Mouse (Mus musculus) stomach, embryonic 15.5 days (tissue): ENCODE data around the gene Hist2h2bb. TPM values are rescaled to one million over a fixed set of nuclear protein-coding genes. Genes with fewer than 3 reads are reported as not detected.
"Not testable (repeated sequence)": the region's sequence is repeated elsewhere in the genome, so short reads cannot be mapped to it uniquely, and the experiment has no call there.

Experiments used
- ATAC-seq: fragments of 200-750 bp; cut with Nextera tagmentation; 2 replicates; pipeline ENCODE4 v1.8.0; 2017; ENCODE audit warnings: low read depth, moderate number of reproducible peaks, moderate TSS enrichment; ENCODE audit not compliant: insufficient read depth, low FRiP score
- H3K27ac ChIP-seq: fragments of 300-500 bp; sonication (generic); 2 replicates; pipeline ENCODE4 v1.5.1; 2015; ENCODE audit warnings: mild to moderate bottlenecking, inconsistent platforms
- H3K27me3 ChIP-seq: fragments of 300-500 bp; sonication (generic); replicated peaks from 2 replicates; pipeline ENCODE4 v1.6.1; 2015; ENCODE audit warnings: inconsistent platforms
- H3K36me3 ChIP-seq: fragments of 300-500 bp; sonication (generic); 2 replicates; pipeline ENCODE4 v1.6.1; 2015; ENCODE audit warnings: inconsistent platforms
- H3K4me1 ChIP-seq: fragments of 300-500 bp; sonication (generic); 2 replicates; pipeline ENCODE4 v1.6.1; 2015; ENCODE audit warnings: inconsistent platforms
- H3K4me2 ChIP-seq: fragments of 300-500 bp; sonication (generic); 2 replicates; pipeline ENCODE4 v1.6.1; 2015; ENCODE audit warnings: mild to moderate bottlenecking, inconsistent platforms
- H3K4me3 ChIP-seq: fragments of 300-500 bp; sonication (generic); replicated peaks from 2 replicates; pipeline ENCODE4 v1.5.1; 2015; ENCODE audit warnings: inconsistent platforms
- H3K9ac ChIP-seq: fragments of 300-500 bp; sonication (generic); 2 replicates; pipeline ENCODE4 v1.6.1; 2015; ENCODE audit warnings: inconsistent platforms
- H3K9me3 ChIP-seq: fragments of 300-500 bp; sonication (generic); 2 replicates; pipeline ENCODE4 v1.6.1; 2016; ENCODE audit warnings: inconsistent platforms
- whole genome bisulfite sequencing: fragments of 180-500 bp; shearing (Covaris S2); methylation state at CpG from one replicate; pipeline ENCODE4 v1.1.7; 2015; 5-methylcytosine and 5-hydroxymethylcytosine counted together
- polyA plus RNA-seq: library from polyadenylated mRNA; unstranded; fragments of >200 nt; fragmentation: Nextera tagmentation; extraction: Ambion mirVana; gene quantifications from 2 replicates; pipeline ENCODE4 v1.2.1, GENCODE M21; 2015

Gene Hist2h2bb
- polyA plus RNA-seq, 1 experiment from 2014 or later = 11.2 TPM

DNA sequence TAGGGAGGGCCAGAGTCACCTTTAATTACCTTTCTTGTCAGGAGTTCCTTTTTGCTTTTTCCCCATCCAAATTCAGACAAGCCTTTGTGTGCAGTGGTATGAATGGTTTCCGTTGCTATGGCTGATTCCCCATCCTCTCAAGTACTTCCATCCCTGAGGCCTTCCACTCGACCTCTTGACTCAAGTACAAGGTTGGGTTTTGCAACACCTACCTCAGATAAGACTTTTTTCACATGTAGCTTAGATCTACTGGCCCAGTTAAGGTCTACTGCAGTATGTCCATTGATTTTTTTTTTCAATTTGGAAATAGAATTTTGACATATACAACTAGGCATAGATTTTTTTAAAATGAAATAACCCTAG is 37.8 kb upstream of the Hist2h2bb start:
- Histone ChIP-seq H3K4me3 (no peak overlapping the region), H3K36me3 (no peaks in the 10 kb centered on the region), H3K9ac (no peak overlapping the region), H3K4me1 (peaks cover under 1% of the 10 kb centered on the region), H3K27ac (no peak overlapping the region), H3K4me2 (no peak overlapping the region), H3K9me3 (no peaks in the 10 kb centered on the region), H3K27me3 (no peaks in the 10 kb centered on the region)
- WGBS = 61% methylated on average over 2 of the region's 2 CpGs
- ATAC-seq = no peak

DNA sequence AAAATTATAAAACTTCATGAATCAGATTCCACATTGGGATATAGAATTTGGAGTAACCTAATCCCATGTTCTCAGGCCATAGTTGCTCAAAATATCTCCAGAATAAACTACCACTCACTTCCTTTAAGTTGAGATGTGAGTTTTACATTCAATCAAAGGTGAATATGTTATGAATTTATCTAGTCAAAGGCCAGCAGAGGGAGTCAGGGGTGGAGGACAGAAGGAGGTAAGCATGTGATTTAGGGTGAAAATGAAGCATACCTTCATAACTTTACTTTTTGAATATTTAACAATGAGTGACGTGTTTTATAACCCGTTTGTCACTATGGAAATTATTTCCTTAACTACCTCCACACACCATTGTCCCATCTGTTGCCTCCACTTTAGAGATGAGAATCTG is 34.6 kb upstream of the Hist2h2bb start:
- Histone ChIP-seq H3K4me3 (no peak overlapping the region), H3K4me1 (peaks cover 8% of the 10 kb centered on the region), H3K36me3 (no peaks in the 10 kb centered on the region), H3K4me2 (no peak overlapping the region), H3K9me3 (no peaks in the 10 kb centered on the region), H3K27me3 (no peaks in the 10 kb centered on the region), H3K9ac (no peak overlapping the region), H3K27ac (no peak overlapping the region)
- 87% methylated on average over 2 of the region's 2 CpGs for WGBS
- ATAC-seq = no peak

DNA sequence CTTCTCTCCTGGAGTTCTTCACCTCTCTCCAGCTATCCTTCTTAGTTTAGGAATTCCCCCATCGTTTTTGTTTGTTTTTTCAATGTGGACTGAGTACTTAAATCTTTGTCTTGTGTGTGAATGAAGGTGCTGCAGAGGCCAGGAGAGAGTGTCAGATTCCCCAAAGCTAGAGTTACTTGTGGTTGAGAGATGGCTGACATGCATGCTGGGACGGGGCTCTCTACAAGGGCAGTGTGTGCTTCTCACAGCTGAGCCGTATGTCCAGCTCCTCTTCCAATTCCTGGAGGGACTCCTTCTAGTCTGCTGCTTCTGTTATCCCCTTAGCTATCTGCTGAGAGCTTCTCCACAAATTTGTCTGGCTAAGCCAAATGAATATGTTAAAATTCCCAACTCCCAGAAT is 33.7 kb upstream of the Hist2h2bb start:
- 58% methylated on average over 3 of the region's 3 CpGs for WGBS
- ATAC-seq = no peak
- Histone ChIP-seq H3K4me2 (no peak overlapping the region), H3K36me3 (no peaks in the 10 kb centered on the region), H3K4me1 (peaks cover 8% of the 10 kb centered on the region), H3K4me3 (no peak overlapping the region), H3K9me3 (no peaks in the 10 kb centered on the region), H3K9ac (no peak overlapping the region), H3K27me3 (no peaks in the 10 kb centered on the region), H3K27ac (no peak overlapping the region)

DNA sequence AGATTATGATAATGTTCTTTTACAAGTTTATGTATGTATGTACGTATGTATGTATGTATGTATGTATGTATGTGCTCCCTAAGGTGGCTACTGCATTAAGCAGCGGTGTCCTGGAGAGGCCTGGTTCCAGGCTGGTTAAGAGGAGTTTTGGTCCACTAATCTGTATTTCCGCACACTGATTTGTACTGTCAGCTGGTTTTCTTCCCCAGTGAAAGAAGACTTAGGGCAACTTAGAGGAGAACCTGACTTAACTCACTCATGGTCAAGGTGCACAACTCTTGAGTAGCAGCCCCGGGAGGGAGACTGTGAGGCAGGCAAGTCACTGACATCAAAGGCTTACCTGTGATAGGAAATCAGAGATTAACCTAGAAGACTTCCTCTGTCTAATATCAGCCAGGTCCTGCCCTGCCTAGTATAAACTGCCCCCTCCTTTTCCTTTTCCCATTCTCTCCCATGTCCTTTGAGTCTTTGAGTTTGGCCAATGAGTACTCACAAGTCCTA is 32.7 kb upstream of the Hist2h2bb start:
- Histone ChIP-seq H3K4me1 (peaks cover 8% of the 10 kb centered on the region), H3K36me3 (no peaks in the 10 kb centered on the region), H3K27ac (peak overlapping the region; percentile 76), H3K9ac (peak overlapping the region; percentile 52; the same call in 1 of the 2 replicates), H3K4me3 (peak overlapping the region; percentile 44), H3K9me3 (no peaks in the 10 kb centered on the region), H3K4me2 (peak overlapping the region; percentile 54), H3K27me3 (no peaks in the 10 kb centered on the region)
- 69% methylated on average over 4 of the region's 4 CpGs for WGBS
- ATAC-seq = no peak

GRCm38 (mm10) chr3:96237335-96237903 is 32.1 kb upstream of the Hist2h2bb start:
- Histone ChIP-seq H3K36me3 (no peaks in the 10 kb centered on the region), H3K9me3 (no peaks in the 10 kb centered on the region), H3K4me3 (peak overlapping the region; percentile 44), H3K27ac (peak overlapping the region; percentile 76), H3K9ac (peak overlapping the region; percentile 52), H3K4me1 (peaks cover 8% of the 10 kb centered on the region), H3K4me2 (peak overlapping the region; percentile 54), H3K27me3 (no peaks in the 10 kb centered on the region)
- WGBS = 16% methylated on average over 7 of the region's 7 CpGs
- no peak for ATAC-seq

DNA sequence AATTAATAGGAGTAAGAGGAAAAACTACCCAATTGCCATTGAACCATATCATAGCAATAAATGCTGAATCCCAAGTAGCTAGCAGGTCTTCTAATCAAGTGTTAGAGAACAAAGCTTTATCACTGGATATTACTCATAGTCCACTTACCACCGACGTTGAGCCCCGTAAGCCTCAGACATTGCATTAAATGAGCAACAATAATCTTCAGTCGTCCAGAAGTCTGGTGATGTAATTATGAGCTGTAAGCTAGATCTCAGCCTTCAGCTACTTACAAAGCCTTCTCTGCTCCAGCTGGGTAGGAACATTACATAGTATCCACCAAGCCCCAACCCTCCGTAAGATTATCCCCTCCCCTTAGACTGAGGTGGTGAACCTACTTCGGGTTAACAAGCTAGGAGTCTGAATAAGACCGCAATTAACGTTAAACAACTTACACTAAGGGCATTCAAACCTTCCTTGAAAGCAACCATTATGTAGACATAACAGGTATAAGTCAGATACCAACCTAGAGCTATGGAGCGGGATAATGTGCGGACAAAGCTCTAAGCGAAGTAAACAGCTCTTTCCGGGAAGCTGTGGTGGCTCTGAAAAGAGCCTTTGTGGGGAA is 31.5 kb upstream of the Hist2h2bb start:
- Histone ChIP-seq H3K4me2 (peak overlapping the region; percentile 54), H3K4me1 (peaks cover 8% of the 10 kb centered on the region), H3K27me3 (no peaks in the 10 kb centered on the region), H3K9me3 (no peaks in the 10 kb centered on the region), H3K9ac (peak overlapping the region; percentile 52), H3K27ac (peak overlapping the region; percentile 76), H3K36me3 (no peaks in the 10 kb centered on the region), H3K4me3 (peak overlapping the region; percentile 44)
- WGBS = under 1% methylated on average over 12 of the region's 12 CpGs
- ATAC-seq = no peak

GRCm38 (mm10) chr3:96238954-96239793 is 30.4 kb upstream of the Hist2h2bb start, which contains the start of gene Hist2h3c2:
Gene Hist2h3c2 (minus strand): TSS chr3:96239127.
- H3K36me3 ChIP-seq, H3K9me3 ChIP-seq, H3K27me3 ChIP-seq: not testable (repeated sequence)
- peak within 1 kb of the TSS; percentile 44 for H3K4me3 ChIP-seq
- peak within 1 kb of the TSS; percentile 52 for H3K9ac ChIP-seq
- peak; percentile 91 for ATAC-seq
- H3K27ac ChIP-seq = peak within 1 kb of the TSS; percentile 76
- 0% methylated on average over 28 of the region's 68 CpGs for WGBS
- peak within 1 kb of the TSS; percentile 54 for H3K4me2 ChIP-seq
- H3K4me1 ChIP-seq = peaks cover 18% of the 10 kb centered on the region

DNA sequence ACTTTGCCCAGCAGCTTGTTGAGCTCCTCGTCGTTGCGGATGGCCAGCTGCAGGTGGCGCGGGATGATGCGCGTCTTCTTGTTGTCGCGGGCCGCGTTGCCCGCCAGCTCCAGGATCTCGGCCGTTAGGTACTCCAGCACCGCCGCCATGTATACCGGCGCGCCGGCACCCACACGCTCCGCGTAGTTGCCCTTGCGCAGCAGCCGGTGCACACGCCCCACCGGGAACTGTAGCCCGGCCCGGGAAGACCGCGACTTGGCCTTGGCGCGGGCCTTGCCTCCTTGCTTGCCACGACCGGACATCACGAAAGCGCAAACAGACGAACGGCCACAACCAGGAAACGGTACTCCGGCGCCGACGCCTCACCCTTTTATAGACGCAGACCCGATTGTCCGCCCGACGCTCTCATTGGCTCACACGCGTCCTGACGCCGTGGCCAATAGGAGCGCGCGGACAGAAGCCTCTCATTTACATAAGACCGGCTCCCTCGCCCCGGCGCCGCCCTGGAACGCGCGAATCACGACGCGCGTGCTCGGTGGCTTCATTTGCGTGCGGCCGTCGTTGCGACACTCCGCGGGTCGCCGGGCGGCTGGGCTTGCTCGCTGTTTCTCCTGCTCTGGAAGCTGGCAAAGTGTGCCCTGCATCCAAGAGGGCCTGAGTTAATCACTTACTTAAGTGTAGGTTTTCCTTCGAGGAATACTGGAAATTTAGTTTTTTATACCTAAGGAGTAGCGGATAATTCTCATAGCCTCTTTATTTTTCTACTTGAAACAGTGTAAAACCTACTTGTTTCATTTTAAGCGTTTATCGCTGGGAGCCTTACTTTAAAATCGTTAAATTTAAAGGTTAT is 29.4 kb upstream of the Hist2h2bb start, which contains the start of gene Hist2h2aa2:
Gene Hist2h2aa2, minus strand, starts transcription at position 328 of the 850 bp plus-strand sequence.
- not testable (repeated sequence) for H3K36me3 ChIP-seq, H3K27me3 ChIP-seq, H3K9me3 ChIP-seq, H3K9ac ChIP-seq
- Histone ChIP-seq H3K27ac (peak within 1 kb of the TSS; percentile 90), H3K4me2 (peak within 1 kb of the TSS; percentile 45), H3K4me3 (peak within 1 kb of the TSS; percentile 33), H3K4me1 (peaks cover 21% of the 10 kb centered on the region)
- ATAC-seq = peak; percentile 82
- WGBS = 2% methylated on average over 48 of the region's 85 CpGs

- peak overlapping the region; percentile 90 for H3K27ac ChIP-seq
- H3K4me1 ChIP-seq = peaks cover 21% of the 10 kb centered on the region
- no peak overlapping the region for H3K9ac ChIP-seq
- H3K4me2 ChIP-seq = peak overlapping the region; percentile 45; the same call in 1 of the 2 replicates
- no peaks in the 10 kb centered on the region for H3K9me3 ChIP-seq
- no peak overlapping the region for H3K4me3 ChIP-seq
- no peaks in the 10 kb centered on the region for H3K36me3 ChIP-seq
- H3K27me3 ChIP-seq = no peaks in the 10 kb centered on the region
- no peak for ATAC-seq
- WGBS = 75% methylated on average over 9 of the region's 9 CpGs
Measured at GRCm38 (mm10) chr3:96240799-96241197, 28.8 kb upstream of the Hist2h2bb start.

- WGBS = 73% methylated on average over 7 of the region's 7 CpGs
- Histone ChIP-seq H3K27ac (peak overlapping the region; percentile 99), H3K9ac (no peak overlapping the region; the same call in 1 of the 2 replicates), H3K27me3 (no peaks in the 10 kb centered on the region), H3K4me1 (peaks cover 17% of the 10 kb centered on the region; the same call in 1 of the 2 replicates), H3K4me3 (peak overlapping the region; percentile 52; the same call in 1 of the 2 replicates), H3K36me3 (no peaks in the 10 kb centered on the region), H3K4me2 (peak overlapping the region; percentile 57), H3K9me3 (no peaks in the 10 kb centered on the region)
- no peak for ATAC-seq
Measured at GRCm38 (mm10) chr3:96243921-96244572, 25.5 kb upstream of the Hist2h2bb start.
